21 mouse cellular contexts compared by ENCODE assay signal in genomic region chr4:46291620-46292254, GRCm38 (mm10). TPM values are rescaled to one million over a fixed set of nuclear protein-coding genes. Genes with fewer than 3 reads are reported as not detected.
A peak's percentile ranks its signal among the peaks of the same experiment; 100 is the strongest.
DNase-seq lines count a peak whose midpoint lies in the region; ATAC-seq lines count a peak whose summit lies in the region.
"Had no signal": no experiment of that assay in that cellular context is flagged by ENCODE, and none has a peak within 500 bp of the region (broad histone marks: within the 10 kb centered on the region; RNA-seq: fewer than 3 reads in every experiment).

No protein-coding gene starts in this region.

- H3K4me2 ChIP-seq in heart, embryonic 11.5 days = peak overlapping the region; percentile 38
- peak overlapping the region; percentile 18 for H3K4me2 ChIP-seq in midbrain, embryonic 15.5 days
- H3K4me2 ChIP-seq: liver, embryonic 11.5 days had no signal

- intact Hi-C loops in heart, postnatal 14 days (cut with DNase I) = no loop called here

- no peak for DNase-seq in heart, postnatal 14 days
- peak; percentile 63 for DNase-seq in 3T3-L1 (ENCODE audit: low read depth, low spot score)
- peak; percentile 43 for DNase-seq in embryonic facial prominence, embryonic 10.5 days (ENCODE audit: low spot score)
- DNase-seq in ovary, postnatal 10 days (ENCODE audit: low spot score) = no peak
- no peak for DNase-seq in thymus, adult 18-20 months
- DNase-seq: adrenal gland, postnatal 36 days; cerebellum, adult 9-11 months; gastrocnemius, postnatal 14 days; heart, postnatal 36 days; kidney, adult 18-20 months; kidney, postnatal 25 days; thymus, postnatal 36 days had no signal

- no peaks in the 10 kb centered on the region; the same call in 1 of the 2 replicates for H3K4me1 ChIP-seq in heart, embryonic 11.5 days (ENCODE audit: control insufficient read depth, insufficient read depth, low read length)
- H3K4me1 ChIP-seq in embryonic facial prominence, embryonic 10.5 days = peaks cover 7% of the 10 kb centered on the region
- H3K4me1 ChIP-seq in midbrain, embryonic 15.5 days = peaks cover 6% of the 10 kb centered on the region; the same call in 1 of the 2 replicates
- H3K4me1 ChIP-seq: limb, embryonic 10.5 days had no signal

- H3K4me3 ChIP-seq in heart, embryonic 11.5 days (ENCODE audit: low read depth, low read length) = no peak overlapping the region
- H3K4me3 ChIP-seq in embryonic facial prominence, embryonic 10.5 days = peak overlapping the region; percentile 29; the same call in 1 of the 2 replicates
- no peak overlapping the region for H3K4me3 ChIP-seq in midbrain, embryonic 15.5 days
- H3K4me3 ChIP-seq: left cerebral cortex, adult 2 months; limb, embryonic 10.5 days had no signal

- peaks cover 10% of the 10 kb centered on the region; the same call in 1 of the 2 replicates for H3K27me3 ChIP-seq in heart, embryonic 11.5 days (ENCODE audit: control insufficient read depth, insufficient read depth, low read length)
- H3K27me3 ChIP-seq in embryonic facial prominence, embryonic 10.5 days (replicated peaks; ENCODE audit: low read depth, poor library complexity, severe bottlenecking) = peaks cover 16% of the 10 kb centered on the region; the same call in 1 of the 2 replicates
- no peaks in the 10 kb centered on the region for H3K27me3 ChIP-seq in midbrain, embryonic 15.5 days (replicated peaks)

- 24% methylated on average over 10 of the region's 10 CpGs for WGBS in heart, embryonic 11.5 days (ENCODE audit: insufficient replicate concordance)
- WGBS in embryonic facial prominence, embryonic 10.5 days = 32% methylated on average over 10 of the region's 10 CpGs
- WGBS in midbrain, embryonic 15.5 days = 32% methylated on average over 10 of the region's 10 CpGs

- no peaks in the 10 kb centered on the region for H3K36me3 ChIP-seq in heart, embryonic 11.5 days (ENCODE audit: control insufficient read depth, insufficient read depth, low read length)
- no peaks in the 10 kb centered on the region for H3K36me3 ChIP-seq in embryonic facial prominence, embryonic 10.5 days (replicated peaks)
- H3K36me3 ChIP-seq in midbrain, embryonic 15.5 days (replicated peaks) = no peaks in the 10 kb centered on the region
- H3K36me3 ChIP-seq: limb, embryonic 10.5 days had no signal

- ATAC-seq in heart, embryonic 11.5 days (replicated peaks; ENCODE audit: insufficient number of reproducible peaks, low FRiP score, low TSS enrichment) = no peak
- ATAC-seq in midbrain, embryonic 15.5 days (replicated peaks) = no peak
- ATAC-seq: hindbrain, embryonic 16.5 days had no signal

- no peaks in the 10 kb centered on the region for H3K9me3 ChIP-seq in heart, embryonic 11.5 days (replicated peaks; ENCODE audit: control insufficient read depth, low read length)
- H3K9me3 ChIP-seq in embryonic facial prominence, embryonic 10.5 days = peaks cover 15% of the 10 kb centered on the region; the same call in 1 of the 2 replicates
- H3K9me3 ChIP-seq in midbrain, embryonic 15.5 days = no peaks in the 10 kb centered on the region
- H3K9me3 ChIP-seq: limb, embryonic 10.5 days had no signal

- no peak overlapping the region for H3K9ac ChIP-seq in heart, embryonic 11.5 days (ENCODE audit: low read depth, low read length)
- H3K9ac ChIP-seq in midbrain, embryonic 15.5 days = no peak overlapping the region

- no peak overlapping the region for H3K27ac ChIP-seq in heart, embryonic 11.5 days (ENCODE audit: low read depth, low read length)
- H3K27ac ChIP-seq in embryonic facial prominence, embryonic 10.5 days (replicated peaks) = no peak overlapping the region
- no peak overlapping the region for H3K27ac ChIP-seq in midbrain, embryonic 15.5 days
- H3K27ac ChIP-seq: left cerebral cortex, adult 2 months; limb, embryonic 10.5 days had no signal

RNA-seq across cellular contexts. Expression of gene Foxe1, which starts 51.7 kb away (rescaled TPM):
- 0.07 TPM in 2 replicates for polyA plus RNA-seq in heart, embryonic 11.5 days (2014; fragmentation: Nextera tagmentation; extraction: Ambion mirVana)
- total RNA-seq in heart, postnatal 14 days (2021) = not detected
- 1.7 and 2.3 TPM in 2 replicates for polyA plus RNA-seq in embryonic facial prominence, embryonic 10.5 days (2016; fragmentation: Nextera tagmentation; extraction: Ambion mirVana)
- polyA plus RNA-seq in midbrain, embryonic 15.5 days (2015; fragmentation: Nextera tagmentation; extraction: Ambion mirVana) = not detected in 2 replicates
- total RNA-seq: adrenal gland, postnatal 36 days; gastrocnemius, postnatal 14 days; heart, adult 8-10 months; heart, postnatal 36 days; left cerebral cortex, adult 2 months had no signal
- polyA plus RNA-seq: C2C12; hindbrain, embryonic 16.5 days; limb, embryonic 10.5 days; liver, embryonic 11.5 days; spleen, adult 2 months had no signal

Comparison
In these comparisons a context has a peak if more than half of its experiments do, and no peak if none do; other contexts are left out.
1. DNase-seq: peak in 3T3-L1 (single experiment) and embryonic facial prominence, embryonic 10.5 days (single experiment); none in heart, postnatal 14 days (0 of 2), ovary, postnatal 10 days (single experiment) and thymus, adult 18-20 months (0 of 2).